Mouse (Mus musculus): ENCODE measurements around the gene Vgll4.

DNA sequence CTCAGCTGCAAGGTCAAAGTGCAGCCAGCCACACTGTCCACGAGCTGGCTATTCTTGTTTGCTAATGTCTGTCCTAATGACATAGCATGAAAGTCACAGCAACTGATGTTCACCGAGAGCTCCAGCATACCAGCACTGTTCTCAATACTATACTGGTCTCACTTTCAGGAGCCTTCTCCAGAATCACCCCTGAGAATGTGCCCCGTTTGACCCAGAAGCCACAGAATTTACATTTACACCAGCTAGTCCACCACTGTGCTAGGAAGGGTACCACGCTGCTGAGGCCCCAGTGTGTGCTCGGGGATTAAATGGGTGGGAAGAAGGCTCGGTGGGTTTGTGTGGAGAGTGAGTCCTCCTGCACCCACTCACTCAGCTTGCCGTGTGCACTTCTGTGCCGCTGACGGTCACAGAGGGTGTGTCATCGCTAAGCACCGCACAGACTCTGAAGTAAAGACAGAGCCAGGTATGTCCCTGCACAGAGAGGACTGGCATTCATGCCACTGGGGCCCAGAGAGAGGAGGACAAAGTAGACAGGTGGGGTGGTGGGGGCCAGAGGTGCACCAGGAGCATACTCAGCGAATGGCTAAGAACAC, 122.1 kb downstream of the Vgll4 start:
- TF ChIP-seq POLR2A (IDR thresholded peaks at IDR 0.05; ENCODE audit: borderline replicate concordance, extremely low read depth, insufficient read depth, insufficient read length, poor library complexity, severe bottlenecking), result no peak
- no peak for TF ChIP-seq CTCF (IDR thresholded peaks at IDR 0.05; ENCODE audit: borderline replicate concordance, extremely low read depth, insufficient read depth, insufficient read length)
